Comparison of ENCODE assay signal across 23 mouse cellular contexts in the genomic region with DNA sequence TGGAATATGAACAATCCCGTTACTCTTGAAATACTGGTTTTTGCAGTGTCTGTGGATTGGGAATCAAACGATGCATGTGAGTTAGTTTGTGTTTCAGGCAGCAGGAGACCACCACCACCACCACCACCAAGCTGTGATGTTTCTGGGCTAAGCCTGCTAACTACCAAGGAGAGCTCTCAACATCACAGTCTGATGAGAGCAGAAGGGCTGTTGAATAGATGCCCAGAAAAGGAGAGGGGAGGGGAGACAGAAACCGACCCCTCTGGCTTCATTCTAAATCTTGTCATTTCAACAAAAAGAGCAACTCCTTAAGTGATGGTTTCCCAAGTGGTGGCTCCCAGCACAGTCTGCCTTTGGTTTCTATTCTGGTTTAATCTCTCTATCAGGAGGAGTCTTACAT. TPM values are rescaled to one million over a fixed set of nuclear protein-coding genes. Genes with fewer than 3 reads are reported as not detected.
DNase-seq lines count a peak whose midpoint lies in the region; ATAC-seq and TF ChIP-seq lines count a peak whose summit lies in the region.
"Had no signal": no experiment of that assay in that cellular context is flagged by ENCODE, and none has a peak within 500 bp of the region (broad histone marks: within the 10 kb centered on the region; RNA-seq: fewer than 3 reads in every experiment).

No protein-coding gene starts in this region.

- no peaks in the 10 kb centered on the region for H3K36me3 ChIP-seq in forebrain, embryonic 14.5 days (ENCODE audit: control insufficient read depth, insufficient read depth, low read length)
- H3K36me3 ChIP-seq in forebrain, embryonic 11.5 days (ENCODE audit: control insufficient read depth, insufficient read depth, low read length), result no peaks in the 10 kb centered on the region
- no peaks in the 10 kb centered on the region for H3K36me3 ChIP-seq in intestine, embryonic 14.5 days (ENCODE audit: control insufficient read depth, insufficient read depth, low read length)
- no peaks in the 10 kb centered on the region for H3K36me3 ChIP-seq in intestine, embryonic 15.5 days
- no peaks in the 10 kb centered on the region for H3K36me3 ChIP-seq in stomach, embryonic 16.5 days (ENCODE audit: control insufficient read depth, insufficient read depth, low read length)
- no peaks in the 10 kb centered on the region for H3K36me3 ChIP-seq in stomach, postnatal 0 days (ENCODE audit: control insufficient read depth, insufficient read depth, low read length)
- H3K36me3 ChIP-seq: midbrain, embryonic 12.5 days had no signal

- DNase-seq in forebrain, embryonic 14.5 days (ENCODE audit: low spot score), result peak; percentile 80
- no peak for DNase-seq in forebrain, embryonic 11.5 days (ENCODE audit: low spot score)
- DNase-seq in intestine, embryonic 14.5 days (ENCODE audit: low spot score), result peak; percentile 43
- no peak for DNase-seq in stomach, postnatal 0 days (ENCODE audit: low spot score)
- DNase-seq in kidney, adult 8-10 months, result no peak
- DNase-seq: adrenal gland, postnatal 14 days; B cell, adult 2 months; cerebellum, postnatal 25 days; gastrocnemius, adult 2 months; heart, adult 18-20 months; kidney, adult 2 months; kidney, postnatal 25 days; liver; liver, postnatal 0 days; lung, postnatal 36 days; right cerebral cortex, postnatal 14 days; thymus, postnatal 36 days had no signal

- no peak for TF ChIP-seq EP300 in stomach, postnatal 0 days (optimal IDR thresholded peaks at IDR 0.05)

- 49% methylated on average over 3 of the region's 3 CpGs for WGBS in forebrain, embryonic 14.5 days
- WGBS in forebrain, embryonic 11.5 days, result 76% methylated on average over 3 of the region's 3 CpGs
- WGBS in intestine, embryonic 14.5 days, result 57% methylated on average over 3 of the region's 3 CpGs
- WGBS in intestine, embryonic 15.5 days, result 52% methylated on average over 3 of the region's 3 CpGs
- WGBS in stomach, embryonic 16.5 days, result 56% methylated on average over 3 of the region's 3 CpGs
- WGBS in stomach, postnatal 0 days, result 34% methylated on average over 3 of the region's 3 CpGs
- WGBS in olfactory bulb, adult 2 months, result 28% methylated on average over 3 of the region's 3 CpGs

- no peak overlapping the region for H3K9ac ChIP-seq in forebrain, embryonic 14.5 days (ENCODE audit: low read length)
- H3K9ac ChIP-seq in forebrain, embryonic 11.5 days (ENCODE audit: low read length), result no peak overlapping the region
- no peak overlapping the region for H3K9ac ChIP-seq in intestine, embryonic 14.5 days (ENCODE audit: low read length)
- H3K9ac ChIP-seq in intestine, embryonic 15.5 days, result no peak overlapping the region
- H3K9ac ChIP-seq in stomach, embryonic 16.5 days (ENCODE audit: low read length), result no peak overlapping the region
- H3K9ac ChIP-seq in stomach, postnatal 0 days (ENCODE audit: low read length), result no peak overlapping the region
- H3K9ac ChIP-seq: liver, postnatal 0 days; midbrain, embryonic 12.5 days had no signal

- H3K4me1 ChIP-seq in forebrain, embryonic 14.5 days (ENCODE audit: control insufficient read depth, insufficient read depth, low read length), result no peaks in the 10 kb centered on the region; the same call in 1 of the 2 replicates
- no peaks in the 10 kb centered on the region for H3K4me1 ChIP-seq in forebrain, embryonic 11.5 days (replicated peaks; ENCODE audit: control insufficient read depth, insufficient read depth, low read length)
- H3K4me1 ChIP-seq in intestine, embryonic 14.5 days (replicated peaks; ENCODE audit: control insufficient read depth, insufficient read depth, low read length), result peaks cover 5% of the 10 kb centered on the region; the same call in 1 of the 2 replicates
- no peaks in the 10 kb centered on the region for H3K4me1 ChIP-seq in intestine, embryonic 15.5 days (replicated peaks)
- H3K4me1 ChIP-seq in stomach, embryonic 16.5 days (ENCODE audit: control insufficient read depth, insufficient read depth, low read length), result peaks cover 14% of the 10 kb centered on the region
- H3K4me1 ChIP-seq in stomach, postnatal 0 days (replicated peaks; ENCODE audit: control insufficient read depth, insufficient read depth), result 0 out of 2 replicates have a peak, but pooled peaks cover 2% of the 10 kb centered on the region
- peaks cover 10% of the 10 kb centered on the region for H3K4me1 ChIP-seq in olfactory bulb, adult 2 months (ENCODE audit: control insufficient read depth, insufficient read depth, low read length)

- no peak overlapping the region for H3K4me3 ChIP-seq in forebrain, embryonic 14.5 days (ENCODE audit: low read depth, low read length)
- no peak overlapping the region for H3K4me3 ChIP-seq in forebrain, embryonic 11.5 days (ENCODE audit: low read depth, low read length)
- no peak overlapping the region for H3K4me3 ChIP-seq in intestine, embryonic 14.5 days (ENCODE audit: low read depth, low read length)
- H3K4me3 ChIP-seq in intestine, embryonic 15.5 days (replicated peaks), result no peak overlapping the region
- H3K4me3 ChIP-seq in stomach, embryonic 16.5 days (replicated peaks; ENCODE audit: low read length), result no peak overlapping the region
- no peak overlapping the region for H3K4me3 ChIP-seq in stomach, postnatal 0 days (ENCODE audit: low read depth, low read length)
- H3K4me3 ChIP-seq in olfactory bulb, adult 2 months (ENCODE audit: insufficient read depth, low read depth, low read length), result no peak overlapping the region
- H3K4me3 ChIP-seq: gastrocnemius, adult 2 months; midbrain, embryonic 12.5 days had no signal

- ATAC-seq in forebrain, embryonic 14.5 days, result peak; percentile 66; the same call in 1 of the 2 replicates
- no peak for ATAC-seq in forebrain, embryonic 11.5 days (replicated peaks; ENCODE audit: low FRiP score)
- no peak for ATAC-seq in intestine, embryonic 14.5 days (replicated peaks; ENCODE audit: low FRiP score, low TSS enrichment, low read depth)
- no peak for ATAC-seq in intestine, embryonic 15.5 days
- ATAC-seq in stomach, embryonic 16.5 days (ENCODE audit: insufficient read depth, low FRiP score), result no peak
- no peak for ATAC-seq in stomach, postnatal 0 days (ENCODE audit: low FRiP score, low TSS enrichment)
- ATAC-seq: liver, postnatal 0 days had no signal

- TF ChIP-seq POLR2A in olfactory bulb, adult 2 months (IDR thresholded peaks at IDR 0.05; ENCODE audit: insufficient read depth, low read depth, low read length), result no peak

- H3K9me3 ChIP-seq in forebrain, embryonic 14.5 days (replicated peaks; ENCODE audit: control insufficient read depth, low read length), result no peaks in the 10 kb centered on the region
- no peaks in the 10 kb centered on the region for H3K9me3 ChIP-seq in forebrain, embryonic 11.5 days (ENCODE audit: control insufficient read depth, low read length)
- no peaks in the 10 kb centered on the region for H3K9me3 ChIP-seq in intestine, embryonic 14.5 days (ENCODE audit: control insufficient read depth, low read length)
- no peaks in the 10 kb centered on the region for H3K9me3 ChIP-seq in intestine, embryonic 15.5 days
- H3K9me3 ChIP-seq in stomach, embryonic 16.5 days (replicated peaks; ENCODE audit: control insufficient read depth, low read length), result no peaks in the 10 kb centered on the region
- no peaks in the 10 kb centered on the region for H3K9me3 ChIP-seq in stomach, postnatal 0 days (ENCODE audit: control insufficient read depth, low read length)
- H3K9me3 ChIP-seq: midbrain, embryonic 12.5 days had no signal

- H3K4me2 ChIP-seq in forebrain, embryonic 14.5 days (ENCODE audit: low read length), result no peak overlapping the region
- H3K4me2 ChIP-seq in forebrain, embryonic 11.5 days (ENCODE audit: low read depth, low read length, severe bottlenecking), result no peak overlapping the region
- H3K4me2 ChIP-seq in intestine, embryonic 14.5 days (ENCODE audit: low read length), result no peak overlapping the region
- no peak overlapping the region for H3K4me2 ChIP-seq in intestine, embryonic 15.5 days (replicated peaks)
- H3K4me2 ChIP-seq in stomach, embryonic 16.5 days (ENCODE audit: low read depth, low read length), result no peak overlapping the region
- no peak overlapping the region for H3K4me2 ChIP-seq in stomach, postnatal 0 days (replicated peaks; ENCODE audit: low read depth)
- H3K4me2 ChIP-seq: midbrain, embryonic 12.5 days had no signal

- H3K27ac ChIP-seq in forebrain, embryonic 14.5 days (ENCODE audit: low read depth, low read length), result no peak overlapping the region
- H3K27ac ChIP-seq in forebrain, embryonic 11.5 days (ENCODE audit: low read depth, low read length), result no peak overlapping the region
- no peak overlapping the region for H3K27ac ChIP-seq in intestine, embryonic 14.5 days (ENCODE audit: low read depth)
- no peak overlapping the region for H3K27ac ChIP-seq in intestine, embryonic 15.5 days
- peak overlapping the region; percentile 5; the same call in 1 of the 2 replicates for H3K27ac ChIP-seq in stomach, embryonic 16.5 days (ENCODE audit: low read length)
- H3K27ac ChIP-seq in stomach, postnatal 0 days (replicated peaks), result no peak overlapping the region
- H3K27ac ChIP-seq in olfactory bulb, adult 2 months (ENCODE audit: insufficient read depth, low read depth, low read length), result peak overlapping the region; percentile 48
- H3K27ac ChIP-seq: gastrocnemius, adult 2 months; midbrain, embryonic 12.5 days had no signal

- H3K27me3 ChIP-seq in forebrain, embryonic 14.5 days (replicated peaks; ENCODE audit: control insufficient read depth, insufficient read depth, low read length), result no peaks in the 10 kb centered on the region
- H3K27me3 ChIP-seq in forebrain, embryonic 11.5 days (ENCODE audit: control insufficient read depth, insufficient read depth, low read length), result no peaks in the 10 kb centered on the region
- H3K27me3 ChIP-seq in intestine, embryonic 14.5 days (replicated peaks; ENCODE audit: control insufficient read depth, insufficient read depth, low read length), result no peaks in the 10 kb centered on the region
- no peaks in the 10 kb centered on the region for H3K27me3 ChIP-seq in intestine, embryonic 15.5 days (replicated peaks)
- H3K27me3 ChIP-seq in stomach, embryonic 16.5 days (ENCODE audit: control insufficient read depth, insufficient read depth, low read length), result no peaks in the 10 kb centered on the region
- no peaks in the 10 kb centered on the region for H3K27me3 ChIP-seq in stomach, postnatal 0 days (ENCODE audit: control insufficient read depth, insufficient read depth, low read length)

- no peak for TF ChIP-seq CTCF in stomach, postnatal 0 days (IDR thresholded peaks at IDR 0.05; ENCODE audit: low read depth)
- no peak for TF ChIP-seq CTCF in olfactory bulb, adult 2 months (IDR thresholded peaks at IDR 0.05; ENCODE audit: insufficient read depth, low read depth, low read length)

RNA-seq across cellular contexts. Expression of gene Nipal1, which starts 50.7 kb away (rescaled TPM):
- 0.32 and 0.68 TPM in 2 replicates for polyA plus RNA-seq in forebrain, embryonic 14.5 days (2014; fragmentation: Nextera tagmentation; extraction: Ambion mirVana)
- 0.20 and 1.1 TPM in 2 replicates for polyA plus RNA-seq in forebrain, embryonic 11.5 days (2014; fragmentation: Nextera tagmentation; extraction: Ambion mirVana)
- 13.2 and 15.2 TPM in 2 replicates for polyA plus RNA-seq in intestine, embryonic 14.5 days (2014; fragmentation: Nextera tagmentation; extraction: Ambion mirVana)
- 30.5 and 31.6 TPM in 2 replicates for polyA plus RNA-seq in intestine, embryonic 15.5 days (2015; fragmentation: Nextera tagmentation; extraction: Ambion mirVana)
- polyA plus RNA-seq in stomach, embryonic 16.5 days (2015; fragmentation: Nextera tagmentation; extraction: Ambion mirVana), result 21.3 and 28.1 TPM in 2 replicates
- 64.5 and 64.7 TPM in 2 replicates for polyA plus RNA-seq in stomach, postnatal 0 days (2015; fragmentation: Nextera tagmentation; extraction: Ambion mirVana)
- polyA plus RNA-seq in olfactory bulb, adult 2 months (2012; ENCODE audit: insufficient read depth, insufficient read length, low replicate concordance, missing spikeins), result not detected in 2 replicates
- polyA plus RNA-seq: heart, embryonic 14.5 days had no signal

RNA-seq across cellular contexts. Expression of gene Txk, which starts 54.2 kb away (rescaled TPM):
- not detected in 2 replicates for polyA plus RNA-seq in forebrain, embryonic 14.5 days (2014; fragmentation: Nextera tagmentation; extraction: Ambion mirVana)
- polyA plus RNA-seq in forebrain, embryonic 11.5 days (2014; fragmentation: Nextera tagmentation; extraction: Ambion mirVana), result not detected in 2 replicates
- 0.22 and 0.23 TPM in 2 replicates for polyA plus RNA-seq in intestine, embryonic 14.5 days (2014; fragmentation: Nextera tagmentation; extraction: Ambion mirVana)
- 0.39 and 0.57 TPM in 2 replicates for polyA plus RNA-seq in intestine, embryonic 15.5 days (2015; fragmentation: Nextera tagmentation; extraction: Ambion mirVana)
- polyA plus RNA-seq in stomach, embryonic 16.5 days (2015; fragmentation: Nextera tagmentation; extraction: Ambion mirVana), result 0.26 and 0.34 TPM in 2 replicates
- polyA plus RNA-seq in stomach, postnatal 0 days (2015; fragmentation: Nextera tagmentation; extraction: Ambion mirVana), result 0.16 and 0.21 TPM in 2 replicates
- not detected in 2 replicates for polyA plus RNA-seq in olfactory bulb, adult 2 months (2012; ENCODE audit: insufficient read depth, insufficient read length, low replicate concordance, missing spikeins)
- polyA plus RNA-seq: neural tube, embryonic 11.5 days had no signal

RNA-seq across cellular contexts. Expression of gene Cnga1, which starts 54.3 kb away (rescaled TPM):
- polyA plus RNA-seq in forebrain, embryonic 14.5 days (2014; fragmentation: Nextera tagmentation; extraction: Ambion mirVana), result not detected in 2 replicates
- polyA plus RNA-seq in forebrain, embryonic 11.5 days (2014; fragmentation: Nextera tagmentation; extraction: Ambion mirVana), result not detected in 2 replicates
- polyA plus RNA-seq in intestine, embryonic 14.5 days (2014; fragmentation: Nextera tagmentation; extraction: Ambion mirVana), result not detected in 2 replicates
- polyA plus RNA-seq in intestine, embryonic 15.5 days (2015; fragmentation: Nextera tagmentation; extraction: Ambion mirVana), result 0.06 TPM in 1 of 2 replicates, not detected in the other
- not detected in 2 replicates for polyA plus RNA-seq in stomach, embryonic 16.5 days (2015; fragmentation: Nextera tagmentation; extraction: Ambion mirVana)
- polyA plus RNA-seq in stomach, postnatal 0 days (2015; fragmentation: Nextera tagmentation; extraction: Ambion mirVana), result 0.06 TPM in 1 of 2 replicates, not detected in the other
- polyA plus RNA-seq in olfactory bulb, adult 2 months (2012; ENCODE audit: insufficient read depth, insufficient read length, low replicate concordance, missing spikeins), result not detected in 2 replicates
- polyA plus RNA-seq: heart, embryonic 14.5 days; kidney, adult 2 months; liver, postnatal 0 days; midbrain, embryonic 12.5 days; neural tube, embryonic 11.5 days had no signal

Comparison
In these comparisons a context has a peak if more than half of its experiments do, and no peak if none do; other contexts are left out.
1. DNase-seq: peak in forebrain, embryonic 14.5 days (single experiment) and intestine, embryonic 14.5 days (single experiment); none in forebrain, embryonic 11.5 days (single experiment), stomach, postnatal 0 days (single experiment) and kidney, adult 8-10 months (0 of 2).
2. H3K27ac ChIP-seq: peak in stomach, embryonic 16.5 days (single experiment) and olfactory bulb, adult 2 months (single experiment); none in forebrain, embryonic 14.5 days (single experiment), forebrain, embryonic 11.5 days (single experiment), intestine, embryonic 14.5 days (single experiment), intestine, embryonic 15.5 days (single experiment) and stomach, postnatal 0 days (single experiment).